Mouse (Mus musculus) urinary bladder, adult 2 months (tissue): Measurements from ENCODE around the gene Dgkq. TPM values are rescaled to one million over a fixed set of nuclear protein-coding genes. Genes with fewer than 3 reads are reported as not detected.
A peak's percentile ranks its signal among the peaks of the same experiment; 100 is the strongest.
"Not testable (repeated sequence)": the region's sequence is repeated elsewhere in the genome, so short reads cannot be mapped to it uniquely, and the experiment has no call there.

Experiments used
- DNase-seq: peaks from one replicate; pipeline ENCODE4 v3.0.0; 2022; ENCODE audit warnings: low spot score
- polyA plus RNA-seq: library from polyadenylated mRNA; depleted of rRNA; stranded (reverse); fragments of >200 nt; gene quantifications from 2 replicates; pipeline ENCODE4 v1.2.3, GENCODE M21; 2012

Gene Dgkq
- polyA plus RNA-seq, 1 experiment = 21.5 TPM

- no peak for DNase-seq
Observed at GRCm38 (mm10) chr5:108655381-108655780, 14.1 kb downstream of the Dgkq start.

- no peak for DNase-seq
Observed at GRCm38 (mm10) chr5:108654444-108654990, 15.0 kb downstream of the Dgkq start.

GRCm38 (mm10) chr5:108653341-108653740 lies 16.1 kb downstream of the Dgkq start:
- DNase-seq = no peak

- no peak for DNase-seq
Observed at GRCm38 (mm10) chr5:108651823-108652222, 17.6 kb downstream of the Dgkq start.

- no peak for DNase-seq
Observed at GRCm38 (mm10) chr5:108651136-108651720, 18.2 kb downstream of the Dgkq start.

- DNase-seq = no peak
Observed at GRCm38 (mm10) chr5:108650341-108650740, 19.1 kb downstream of the Dgkq start.

- DNase-seq = no peak
Observed at GRCm38 (mm10) chr5:108648937-108649576, 20.4 kb downstream of the Dgkq start.

GRCm38 (mm10) chr5:108647820-108648465 lies 21.5 kb downstream of the Dgkq start:
- no peak for DNase-seq

GRCm38 (mm10) chr5:108647311-108647710 lies 22.2 kb downstream of the Dgkq start:
- no peak for DNase-seq

- DNase-seq = no peak
Observed at GRCm38 (mm10) chr5:108646343-108646660, 23.2 kb downstream of the Dgkq start.

- DNase-seq = no peak
Observed at GRCm38 (mm10) chr5:108645651-108646342, 23.7 kb downstream of the Dgkq start.

- no peak for DNase-seq
Observed at GRCm38 (mm10) chr5:108643674-108644073, 25.8 kb downstream of the Dgkq start.

GRCm38 (mm10) chr5:108636172-108636571 lies 33.3 kb downstream of the Dgkq start:
- no peak for DNase-seq

- not testable (repeated sequence) for DNase-seq
Observed at GRCm38 (mm10) chr5:108634088-108634487, 35.4 kb downstream of the Dgkq start.

- DNase-seq = no peak
Observed at GRCm38 (mm10) chr5:108633676-108634075, 35.8 kb downstream of the Dgkq start.

- DNase-seq = peak; percentile 90
Observed at GRCm38 (mm10) chr5:108629634-108630483, 39.6 kb downstream of the Dgkq start, which contains the start of the genes Gak and Tmem175. Gak (minus strand) TSS chr5:108629755. Tmem175 (plus strand) TSS chr5:108629770.

- no peak for DNase-seq
Observed at GRCm38 (mm10) chr5:108628891-108629633, 40.4 kb downstream of the Dgkq start.

- DNase-seq = no peak
Observed at GRCm38 (mm10) chr5:108626050-108626660, 43.3 kb downstream of the Dgkq start.

- DNase-seq = no peak
Observed at GRCm38 (mm10) chr5:108621870-108622269, 47.6 kb downstream of the Dgkq start.

- no peak for DNase-seq
Observed at GRCm38 (mm10) chr5:108610426-108610825, 59.0 kb downstream of the Dgkq start.
